Mouse (Mus musculus) adrenal gland, adult 10 weeks (tissue): Measurements from ENCODE around the gene Il9. TPM values are rescaled to one million over a fixed set of nuclear protein-coding genes. Genes with fewer than 3 reads are reported as not detected.

Experiments used
- polyA plus RNA-seq: library from polyadenylated mRNA; stranded (reverse); fragments of 350-450 nt; fragmentation: Illumina TruSeq; extraction: RNeasy Lipid Tissue Mini Kit (QIAGEN cat#74804); gene quantifications from one replicate; pipeline ENCODE4 v1.2.3, GENCODE M21; 2014; ENCODE audit warnings: low read depth, low replicate concordance

The Il9 gene
- polyA plus RNA-seq: not detected

DNA sequence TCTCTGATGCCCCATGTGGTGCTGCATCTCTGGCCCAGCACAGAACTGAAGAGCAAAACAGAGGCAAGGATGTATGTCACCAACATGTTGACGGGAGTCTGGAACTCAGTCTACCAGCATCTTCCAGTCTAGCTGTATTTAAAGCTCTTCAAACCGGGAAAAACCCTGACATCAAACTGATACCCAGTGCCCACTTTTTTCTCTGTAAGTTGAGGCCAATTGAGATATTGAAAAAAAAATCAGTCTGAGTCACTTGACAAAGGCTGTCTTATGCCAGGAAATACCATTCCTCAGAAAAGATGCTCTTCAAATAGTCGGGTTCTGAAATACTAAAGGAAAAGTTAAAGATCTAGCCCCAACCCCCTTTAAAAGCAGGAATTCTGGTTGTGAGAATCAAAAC lies at the start of gene Il9:
TSS of gene Il9 (minus strand) at position 101 of the 400 bp plus-strand sequence.

DNA sequence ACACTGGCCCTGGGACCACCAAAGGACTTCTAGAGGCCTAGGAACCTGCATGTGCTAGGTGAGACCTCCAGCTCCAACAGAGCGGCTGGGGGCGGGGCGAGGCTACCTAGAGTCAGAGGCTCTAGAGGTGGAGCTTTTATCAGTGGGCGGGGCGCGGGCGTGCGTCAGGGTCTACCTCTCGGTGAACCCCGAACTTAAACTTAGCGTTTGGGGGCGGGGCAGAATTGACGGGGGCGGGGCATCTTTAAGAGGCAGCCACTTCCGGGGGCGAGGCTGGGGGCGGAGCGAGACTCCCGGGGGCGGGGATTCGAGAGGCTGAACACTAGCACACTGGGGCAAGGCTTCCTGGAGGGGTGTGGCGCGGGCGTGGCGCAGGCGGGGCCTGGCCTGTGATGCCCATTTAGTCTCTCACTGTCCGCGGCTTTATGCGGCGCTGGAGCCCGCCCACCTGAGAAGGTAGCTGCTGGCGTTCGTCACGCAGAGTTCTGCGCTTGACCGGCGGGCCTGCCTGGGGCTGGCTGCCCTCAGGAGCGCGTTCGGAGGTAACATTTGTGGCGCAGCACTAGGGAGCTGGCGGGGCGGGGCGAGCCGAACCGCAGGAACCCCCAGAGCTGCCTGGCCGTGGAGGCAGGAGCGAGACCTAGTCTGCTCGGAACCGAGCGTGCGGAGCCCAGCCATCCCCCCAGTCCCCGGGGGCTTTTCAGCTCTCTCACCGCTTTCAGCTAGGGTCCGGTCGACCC lies 40.2 kb upstream of the Il9 start, which contains the start of gene Fbxl21:
TSS of gene Fbxl21 (plus strand) at position 392 of the 740 bp plus-strand sequence.

DNA sequence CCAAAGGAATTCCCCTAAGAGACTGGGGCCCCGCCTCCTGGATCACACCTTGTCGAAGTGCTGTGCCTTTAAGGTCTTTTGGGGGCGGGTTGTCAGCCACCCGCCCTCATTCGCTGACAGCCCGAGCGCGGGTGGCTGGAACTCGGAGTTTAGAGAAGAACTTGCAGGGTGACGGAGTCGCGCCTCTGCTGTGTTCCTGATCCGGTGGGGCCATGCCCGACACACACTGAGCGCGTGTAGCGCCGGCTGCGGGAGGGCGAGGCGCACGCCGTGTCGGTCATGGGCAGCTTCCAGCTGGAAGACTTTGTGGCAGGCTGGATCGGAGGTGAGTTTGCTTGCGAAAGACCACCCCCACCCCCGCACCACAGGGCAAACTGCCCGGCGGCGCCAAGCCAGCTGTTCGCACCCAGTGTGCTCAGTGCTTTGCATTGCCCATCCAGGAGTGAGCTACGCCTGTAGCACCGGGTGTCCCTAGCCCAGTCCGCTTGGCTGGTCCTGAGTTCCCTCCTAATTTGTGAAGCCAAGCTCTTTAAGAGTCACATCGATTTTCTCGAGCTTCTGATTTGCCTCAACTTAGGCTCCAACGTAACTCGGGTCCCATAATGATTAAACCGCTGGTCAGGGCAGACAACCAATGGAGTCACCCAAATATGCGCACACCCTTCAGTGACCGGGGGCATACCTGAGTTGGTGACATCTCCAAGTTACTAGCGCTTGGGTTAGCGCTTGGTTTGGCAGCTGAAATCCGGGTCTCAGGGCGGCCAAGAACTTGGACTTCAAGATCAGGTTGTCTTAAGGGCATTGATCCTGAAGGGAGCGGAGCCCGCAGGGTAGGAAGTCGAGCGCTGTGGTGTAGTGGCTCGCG lies 43.6 kb downstream of the Il9 start, which contains the start of gene Slc25a48:
TSS of gene Slc25a48 (plus strand) at position 145 of the 865 bp plus-strand sequence.

Other genes with a start within 250 kb of the Il9 start
- gene Neurog1, start 230.1 kb downstream of the Il9 start, polyA plus RNA-seq: not detected
- gene Cxcl14, start 185.7 kb downstream of the Il9 start, polyA plus RNA-seq: 19.1 TPM
- not detected for gene Gm3045, start 55.7 kb downstream of the Il9 start, polyA plus RNA-seq
- not detected for gene Slc25a48, start 43.9 kb downstream of the Il9 start, polyA plus RNA-seq
- 8.4 TPM for gene Fbxl21, start 40.2 kb upstream of the Il9 start, polyA plus RNA-seq
- not detected for gene Lect2, start 66.3 kb upstream of the Il9 start, polyA plus RNA-seq
- 10.8 TPM for gene Tgfbi, start 127.3 kb upstream of the Il9 start, polyA plus RNA-seq
- 55.8 TPM for gene Smad5, start 220.8 kb upstream of the Il9 start, polyA plus RNA-seq